Mouse (Mus musculus) 3T3-L1 (cell line): ENCODE results near the gene Btbd35f7.
"Not testable (repeated sequence)": the region's sequence is repeated elsewhere in the genome, so short reads cannot be mapped to it uniquely, and the experiment has no call there.

Source experiments
- DNase-seq: peaks from one replicate; pipeline ENCODE4 v3.0.0-alpha.2; 2015; ENCODE audit warnings: low read depth, low spot score

Gene Btbd35f7

DNA sequence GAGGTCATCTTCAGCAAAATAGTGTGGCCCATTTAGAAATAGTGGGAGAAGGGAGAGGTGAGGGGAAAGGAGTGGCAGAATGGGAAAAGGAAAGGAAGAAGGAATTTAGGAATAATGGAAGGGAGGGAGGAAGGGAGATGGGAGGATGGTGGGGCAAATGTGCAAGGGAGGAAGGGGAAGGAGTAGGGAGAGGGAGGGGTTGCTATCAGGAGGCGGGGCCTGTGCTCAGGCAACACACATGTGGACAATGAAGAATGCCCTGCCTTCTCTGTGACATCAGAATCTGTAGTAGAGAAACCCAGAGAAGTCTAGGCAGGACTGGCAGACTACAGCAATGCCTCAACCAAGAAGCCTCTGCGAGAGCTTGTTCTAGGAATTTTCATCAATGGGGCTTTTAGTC is at the start of gene Btbd35f7:
Gene Btbd35f7 (plus strand): TSS at position 301 of the 400 bp plus-strand sequence.
- DNase-seq: not testable (repeated sequence)
